Mouse (Mus musculus): ENCODE measurements at regions not wholly inside any gene's neighbourhood (a gene's known extent, or its start where the extent isn't known, plus 50 kb on each side); places are given as distances from the start of the nearest gene placed in this dataset.

DNA sequence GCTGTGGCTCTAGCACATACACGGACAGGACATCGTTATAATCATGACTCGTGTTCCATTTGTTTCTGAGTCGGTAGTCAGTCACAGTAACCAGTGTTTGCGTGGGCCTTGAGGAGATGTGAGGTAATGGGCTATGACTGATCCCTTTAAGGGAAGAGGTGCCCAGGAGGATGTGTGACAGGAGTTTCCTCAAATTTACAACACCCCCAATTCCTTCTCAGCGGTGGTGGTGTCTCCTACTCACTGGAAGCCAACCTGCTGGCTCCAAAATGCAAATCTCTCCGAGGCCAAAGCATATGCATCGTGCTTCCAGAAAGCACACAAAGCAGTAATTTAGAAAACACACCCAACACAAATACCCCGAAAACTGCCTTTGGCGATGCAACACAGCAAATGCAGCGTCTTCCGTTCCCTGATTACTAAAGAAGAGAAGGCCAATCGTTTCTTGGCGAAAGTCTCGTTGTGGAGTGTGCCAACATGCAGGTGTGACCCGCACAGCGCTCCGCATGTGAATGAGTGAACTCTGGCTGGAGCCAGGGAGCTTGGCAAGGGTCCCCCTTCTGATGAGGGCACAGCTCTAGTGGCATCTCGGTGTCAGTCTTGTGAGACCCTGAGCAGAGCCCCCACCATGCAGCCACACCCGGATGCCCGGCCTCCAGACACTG, 151.5 kb upstream of the Kazn start:
- TF ChIP-seq CTCF (IDR thresholded peaks at IDR 0.05; ENCODE audit: low read depth) (no peak), EP300 (IDR thresholded peaks at IDR 0.05; ENCODE audit: low read depth) (no peak)

Measured in liver, embryonic 14.5 days (tissue).